Mouse (Mus musculus) liver, embryonic 12.5 days (tissue): ENCODE measurements around the gene Afap1. TPM values are rescaled to one million over a fixed set of nuclear protein-coding genes. Genes with fewer than 3 reads are reported as not detected.

ENCODE experiments used
- ATAC-seq: fragments of 200-750 bp; cut with Nextera tagmentation; 2 replicates; pipeline ENCODE4 v1.8.0; 2017; ENCODE audit warnings: moderate number of reproducible peaks, mild to moderate bottlenecking, moderate library complexity
- H3K27ac ChIP-seq: fragments of 300-500 bp; sonication (generic); 2 replicates; pipeline ENCODE4 v1.5.1; 2016; ENCODE audit warnings: mild to moderate bottlenecking
- H3K27me3 ChIP-seq: fragments of 300-500 bp; sonication (generic); replicated peaks from 2 replicates; pipeline ENCODE4 v1.6.1; 2016; ENCODE audit warnings: mild to moderate bottlenecking, moderate library complexity
- H3K36me3 ChIP-seq: fragments of 300-500 bp; sonication (generic); 2 replicates; pipeline ENCODE4 v1.6.1; 2016; ENCODE audit warnings: mild to moderate bottlenecking, moderate library complexity
- H3K4me1 ChIP-seq: fragments of 300-500 bp; sonication (generic); 2 replicates; pipeline ENCODE4 v1.6.1; 2016
- H3K4me2 ChIP-seq: fragments of 300-500 bp; sonication (generic); 2 replicates; pipeline ENCODE4 v1.6.1; 2016; ENCODE audit warnings: mild to moderate bottlenecking, moderate library complexity
- H3K4me3 ChIP-seq: fragments of 300-500 bp; sonication (generic); 2 replicates; pipeline ENCODE4 v1.5.1; 2016; ENCODE audit warnings: mild to moderate bottlenecking, moderate library complexity
- H3K9ac ChIP-seq: fragments of 300-500 bp; sonication (generic); 2 replicates; pipeline ENCODE4 v1.6.1; 2016; ENCODE audit warnings: mild to moderate bottlenecking, moderate library complexity
- H3K9me3 ChIP-seq: fragments of 300-500 bp; sonication (generic); replicated peaks from 2 replicates; pipeline ENCODE4 v1.6.1; 2016; ENCODE audit warnings: mild to moderate bottlenecking, moderate library complexity
- WGBS: fragments of 180-500 bp; shearing (Covaris S2); methylation state at CpG from one replicate; pipeline ENCODE4 v1.1.7; 2016; ENCODE audit not compliant: insufficient replicate concordance; 5-methylcytosine and 5-hydroxymethylcytosine counted together
- polyA plus RNA-seq: library from polyadenylated mRNA; unstranded; fragments of >200 nt; fragmentation: Nextera tagmentation; extraction: Ambion mirVana; gene quantifications from 2 replicates; pipeline ENCODE4 v1.2.1, GENCODE M21; 2016

Afap1 gene
- polyA plus RNA-seq, 1 experiment from 2014 or later = 2.7 TPM

- no peak overlapping the region for H3K4me2 ChIP-seq
- H3K4me1 ChIP-seq = no peaks in the 10 kb centered on the region
- H3K9me3 ChIP-seq = no peaks in the 10 kb centered on the region
- no peaks in the 10 kb centered on the region for H3K27me3 ChIP-seq
- H3K9ac ChIP-seq = no peak overlapping the region
- no peak for ATAC-seq
- no peak overlapping the region for H3K4me3 ChIP-seq
- 0 out of 2 replicates have a peak, but pooled peaks cover 3% of the 10 kb centered on the region for H3K36me3 ChIP-seq
- WGBS = 59% methylated on average over 5 of the region's 5 CpGs
- no peak overlapping the region for H3K27ac ChIP-seq
Measured at GRCm38 (mm10) chr5:35965036-35965435, 71.9 kb downstream of the Afap1 start.

- no peak for ATAC-seq
- WGBS = 53% methylated on average over 3 of the region's 3 CpGs
- no peak overlapping the region for H3K9ac ChIP-seq
- H3K9me3 ChIP-seq = no peaks in the 10 kb centered on the region
- no peaks in the 10 kb centered on the region; the same call in 1 of the 2 replicates for H3K4me1 ChIP-seq
- no peak overlapping the region for H3K4me2 ChIP-seq
- no peak overlapping the region for H3K27ac ChIP-seq
- H3K36me3 ChIP-seq = 0 out of 2 replicates have a peak, but pooled peaks cover 3% of the 10 kb centered on the region
- H3K4me3 ChIP-seq = no peak overlapping the region
- no peaks in the 10 kb centered on the region for H3K27me3 ChIP-seq
Measured at GRCm38 (mm10) chr5:35969857-35970256, 76.7 kb downstream of the Afap1 start.

- Histone ChIP-seq H3K27me3 (no peaks in the 10 kb centered on the region), H3K36me3 (0 out of 2 replicates have a peak, but pooled peaks cover 3% of the 10 kb centered on the region), H3K4me3 (no peak overlapping the region), H3K9ac (no peak overlapping the region), H3K9me3 (no peaks in the 10 kb centered on the region), H3K4me2 (no peak overlapping the region), H3K4me1 (no peaks in the 10 kb centered on the region; the same call in 1 of the 2 replicates), H3K27ac (no peak overlapping the region)
- ATAC-seq = no peak
- WGBS = 49% methylated on average over 12 of the region's 12 CpGs
Measured at GRCm38 (mm10) chr5:35970380-35971105, 77.4 kb downstream of the Afap1 start.

- Histone ChIP-seq H3K4me2 (no peak overlapping the region), H3K27ac (no peak overlapping the region), H3K9me3 (no peaks in the 10 kb centered on the region), H3K4me3 (no peak overlapping the region), H3K9ac (no peak overlapping the region), H3K36me3 (peaks cover 4% of the 10 kb centered on the region; the same call in 1 of the 2 replicates), H3K4me1 (no peaks in the 10 kb centered on the region; the same call in 1 of the 2 replicates), H3K27me3 (no peaks in the 10 kb centered on the region)
- WGBS = 50% methylated on average over 10 of the region's 10 CpGs
- ATAC-seq = no peak
Measured at GRCm38 (mm10) chr5:35971841-35972578, 78.9 kb downstream of the Afap1 start.

- no peak overlapping the region for H3K9ac ChIP-seq
- H3K27ac ChIP-seq = no peak overlapping the region
- no peaks in the 10 kb centered on the region; the same call in 1 of the 2 replicates for H3K4me1 ChIP-seq
- no peaks in the 10 kb centered on the region for H3K9me3 ChIP-seq
- no peaks in the 10 kb centered on the region for H3K27me3 ChIP-seq
- peaks cover 5% of the 10 kb centered on the region; the same call in 1 of the 2 replicates for H3K36me3 ChIP-seq
- ATAC-seq = no peak
- H3K4me2 ChIP-seq = no peak overlapping the region
- 63% methylated on average over 7 of the region's 7 CpGs for WGBS
- H3K4me3 ChIP-seq = no peak overlapping the region
Measured at GRCm38 (mm10) chr5:35972739-35973138, 79.6 kb downstream of the Afap1 start.

GRCm38 (mm10) chr5:35973800-35974199 lies 80.7 kb downstream of the Afap1 start:
- Histone ChIP-seq H3K4me3 (no peak overlapping the region), H3K4me1 (no peaks in the 10 kb centered on the region; the same call in 1 of the 2 replicates), H3K27ac (no peak overlapping the region), H3K9me3 (no peaks in the 10 kb centered on the region), H3K27me3 (no peaks in the 10 kb centered on the region), H3K4me2 (no peak overlapping the region), H3K36me3 (peaks cover 6% of the 10 kb centered on the region; the same call in 1 of the 2 replicates), H3K9ac (no peak overlapping the region)
- ATAC-seq = no peak
- 62% methylated on average over 12 of the region's 12 CpGs for WGBS

GRCm38 (mm10) chr5:35974265-35974664 lies 81.1 kb downstream of the Afap1 start:
- Histone ChIP-seq H3K27me3 (no peaks in the 10 kb centered on the region), H3K9me3 (no peaks in the 10 kb centered on the region), H3K4me3 (no peak overlapping the region), H3K9ac (no peak overlapping the region), H3K36me3 (peaks cover 6% of the 10 kb centered on the region; the same call in 1 of the 2 replicates), H3K4me1 (no peaks in the 10 kb centered on the region; the same call in 1 of the 2 replicates), H3K4me2 (no peak overlapping the region), H3K27ac (no peak overlapping the region)
- ATAC-seq = no peak
- 72% methylated on average over 15 of the region's 15 CpGs for WGBS

GRCm38 (mm10) chr5:35975681-35976080 lies 82.6 kb downstream of the Afap1 start:
- Histone ChIP-seq H3K4me3 (no peak overlapping the region), H3K27me3 (no peaks in the 10 kb centered on the region), H3K27ac (no peak overlapping the region), H3K36me3 (peaks cover 6% of the 10 kb centered on the region; the same call in 1 of the 2 replicates), H3K9me3 (no peaks in the 10 kb centered on the region), H3K4me1 (no peaks in the 10 kb centered on the region; the same call in 1 of the 2 replicates), H3K4me2 (no peak overlapping the region), H3K9ac (no peak overlapping the region)
- ATAC-seq = no peak
- 14% methylated on average over 5 of the region's 5 CpGs for WGBS

GRCm38 (mm10) chr5:35980542-35980941 lies 87.4 kb downstream of the Afap1 start:
- no peak overlapping the region for H3K9ac ChIP-seq
- ATAC-seq = no peak
- H3K4me2 ChIP-seq = no peak overlapping the region
- H3K36me3 ChIP-seq = peaks cover 6% of the 10 kb centered on the region; the same call in 1 of the 2 replicates
- H3K27me3 ChIP-seq = no peaks in the 10 kb centered on the region
- H3K4me3 ChIP-seq = no peak overlapping the region
- 73% methylated on average over 5 of the region's 5 CpGs for WGBS
- H3K4me1 ChIP-seq = no peaks in the 10 kb centered on the region
- H3K27ac ChIP-seq = no peak overlapping the region
- H3K9me3 ChIP-seq = no peaks in the 10 kb centered on the region

GRCm38 (mm10) chr5:35981341-35981740 lies 88.2 kb downstream of the Afap1 start:
- no peak for ATAC-seq
- Histone ChIP-seq H3K4me2 (no peak overlapping the region), H3K36me3 (peaks cover 6% of the 10 kb centered on the region; the same call in 1 of the 2 replicates), H3K27me3 (no peaks in the 10 kb centered on the region), H3K9me3 (no peaks in the 10 kb centered on the region), H3K4me3 (no peak overlapping the region), H3K9ac (no peak overlapping the region), H3K4me1 (no peaks in the 10 kb centered on the region), H3K27ac (no peak overlapping the region)
- WGBS = 70% methylated on average over 5 of the region's 5 CpGs

GRCm38 (mm10) chr5:35981976-35982375 lies 88.9 kb downstream of the Afap1 start:
- Histone ChIP-seq H3K4me2 (no peak overlapping the region), H3K9ac (no peak overlapping the region), H3K9me3 (no peaks in the 10 kb centered on the region), H3K36me3 (peaks cover 2% of the 10 kb centered on the region; the same call in 1 of the 2 replicates), H3K27ac (no peak overlapping the region), H3K27me3 (no peaks in the 10 kb centered on the region), H3K4me3 (no peak overlapping the region), H3K4me1 (no peaks in the 10 kb centered on the region)
- ATAC-seq = no peak
- 34% methylated on average over 4 of the region's 4 CpGs for WGBS

- 67% methylated on average over 8 of the region's 8 CpGs for WGBS
- Histone ChIP-seq H3K36me3 (no peaks in the 10 kb centered on the region; the same call in 1 of the 2 replicates), H3K4me1 (no peaks in the 10 kb centered on the region), H3K4me2 (no peak overlapping the region), H3K9ac (no peak overlapping the region), H3K4me3 (no peak overlapping the region), H3K27me3 (no peaks in the 10 kb centered on the region), H3K27ac (no peak overlapping the region), H3K9me3 (no peaks in the 10 kb centered on the region)
- ATAC-seq = no peak
Measured at GRCm38 (mm10) chr5:35985611-35986010, 92.5 kb downstream of the Afap1 start.
